Mouse (Mus musculus) liver, embryonic 13.5 days (tissue): ENCODE results near the gene Akr1a1. TPM values are rescaled to one million over a fixed set of nuclear protein-coding genes. Genes with fewer than 3 reads are reported as not detected.

Experiments used
- polyA plus RNA-seq: library from polyadenylated mRNA; unstranded; fragments of >200 nt; fragmentation: Nextera tagmentation; extraction: Ambion mirVana; gene quantifications from 2 replicates; pipeline ENCODE4 v1.2.1, GENCODE M21; 2015

Akr1a1 gene
- polyA plus RNA-seq, 1 experiment from 2014 or later: 273 TPM

Other genes starting within 250 kb of the Akr1a1 start
- gene Mast2, start 187.5 kb downstream of the Akr1a1 start, polyA plus RNA-seq: 4.7 and 5.7 TPM in 2 replicates
- 16.2 and 18.5 TPM in 2 replicates for gene Ipp, start 144.1 kb downstream of the Akr1a1 start, polyA plus RNA-seq
- 29.0 and 37.1 TPM in 2 replicates for gene Tmem69, start 95.7 kb downstream of the Akr1a1 start, polyA plus RNA-seq
- 12.8 and 18.4 TPM in 2 replicates for gene Gpbp1l1, start 94.0 kb downstream of the Akr1a1 start, polyA plus RNA-seq
- gene Ccdc17, start 55.0 kb downstream of the Akr1a1 start, polyA plus RNA-seq: 1.7 and 1.8 TPM in 2 replicates
- 83.0 and 104 TPM in 2 replicates for gene Nasp, start 23.7 kb downstream of the Akr1a1 start, polyA plus RNA-seq
- 994 and 1,129 TPM in 2 replicates for gene Prdx1, start 33.9 kb upstream of the Akr1a1 start, polyA plus RNA-seq
- gene Mmachc, start 56.7 kb upstream of the Akr1a1 start, polyA plus RNA-seq: 13.6 and 17.1 TPM in 2 replicates
- gene Ccdc163, start 56.8 kb upstream of the Akr1a1 start, polyA plus RNA-seq: 13.3 and 13.7 TPM in 2 replicates
- gene Tesk2, start 69.3 kb upstream of the Akr1a1 start, polyA plus RNA-seq: 2.1 and 2.5 TPM in 2 replicates
- 20.0 and 20.2 TPM in 2 replicates for gene Toe1, start 156.0 kb upstream of the Akr1a1 start, polyA plus RNA-seq
- 3.9 and 4.0 TPM in 2 replicates for gene Mutyh, start 156.0 kb upstream of the Akr1a1 start, polyA plus RNA-seq
- 0.53 and 0.58 TPM in 2 replicates for gene Hpdl, start 170.0 kb upstream of the Akr1a1 start, polyA plus RNA-seq
- 0.05 and 0.06 TPM in 2 replicates for gene Zswim5, start 225.7 kb upstream of the Akr1a1 start, polyA plus RNA-seq